Mouse (Mus musculus): ENCODE data around the gene Bsn.
A peak's percentile ranks its signal among the peaks of the same experiment; 100 is the strongest.

Bsn gene

DNA sequence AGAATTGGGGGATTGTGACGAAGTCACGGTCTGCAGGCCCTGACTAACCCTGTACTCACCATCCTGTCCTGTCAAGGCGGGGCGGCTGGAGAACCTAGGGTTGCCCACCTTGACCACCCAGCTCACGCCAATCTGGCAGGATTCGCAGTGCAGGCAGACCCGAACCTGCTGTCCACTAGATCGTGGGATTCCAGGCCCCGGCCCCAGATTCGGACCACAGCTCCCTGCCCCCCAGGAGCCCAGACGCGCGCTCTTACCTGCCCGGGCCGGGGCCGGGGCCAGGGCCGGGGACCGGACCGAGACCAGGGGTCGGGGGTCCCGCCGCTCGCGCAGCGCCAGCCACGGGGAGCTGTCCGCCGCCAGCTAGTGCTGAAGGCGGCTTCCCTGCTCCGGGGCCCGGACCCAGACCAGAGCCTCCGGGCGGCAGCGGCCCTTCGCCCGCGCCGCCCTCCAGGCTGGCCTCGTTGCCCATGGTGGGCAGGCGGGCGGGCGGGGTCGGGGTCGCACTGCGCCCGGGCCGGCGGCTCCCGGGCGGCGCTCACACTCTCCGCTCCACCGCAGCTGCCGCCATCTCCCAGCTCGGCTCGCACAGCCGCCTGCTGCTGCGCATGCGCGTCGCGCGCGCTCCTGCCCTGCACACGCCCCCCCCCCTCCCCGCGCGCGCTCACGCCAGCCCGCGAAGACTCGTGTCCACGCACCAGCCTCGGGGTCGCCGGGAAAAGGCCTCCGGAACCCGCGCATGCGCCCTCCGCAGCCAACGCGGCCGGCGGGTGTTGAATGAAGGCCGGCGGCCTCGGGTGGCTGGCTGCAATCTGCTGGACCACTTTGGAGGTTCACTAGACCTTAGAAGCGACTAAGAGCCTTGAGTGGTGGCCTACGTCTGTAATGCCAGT, at the start of gene Bsn:
Bsn (minus strand) TSS at position 598 of the 893 bp plus-strand sequence.
- peak in 1 of 2 experiments; percentile 70 for DNase-seq (ENCODE audit: low spot score in 2 of 2)

DNA sequence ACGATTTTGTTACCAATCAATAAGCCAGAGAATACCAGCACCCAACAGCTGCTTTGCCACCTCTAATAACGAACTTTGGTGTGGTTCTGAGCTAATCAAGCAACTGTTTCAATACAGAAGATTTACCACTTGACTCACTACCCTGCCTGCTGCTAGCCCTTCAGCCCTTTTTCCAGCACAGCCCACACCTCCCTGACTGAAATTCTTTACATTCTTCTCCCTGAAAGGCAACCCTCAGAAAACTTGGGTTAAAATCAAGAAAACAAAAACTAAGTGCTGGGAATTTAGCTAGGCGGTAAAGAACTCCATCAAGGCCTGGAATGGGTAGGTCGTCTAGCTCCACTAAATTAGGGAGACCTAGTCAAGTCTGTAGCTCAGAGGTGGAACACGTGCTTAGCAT, 49.8 kb upstream of the Bsn start:
- no peak for DNase-seq (ENCODE audit: low spot score in 2 of 2)

DNA sequence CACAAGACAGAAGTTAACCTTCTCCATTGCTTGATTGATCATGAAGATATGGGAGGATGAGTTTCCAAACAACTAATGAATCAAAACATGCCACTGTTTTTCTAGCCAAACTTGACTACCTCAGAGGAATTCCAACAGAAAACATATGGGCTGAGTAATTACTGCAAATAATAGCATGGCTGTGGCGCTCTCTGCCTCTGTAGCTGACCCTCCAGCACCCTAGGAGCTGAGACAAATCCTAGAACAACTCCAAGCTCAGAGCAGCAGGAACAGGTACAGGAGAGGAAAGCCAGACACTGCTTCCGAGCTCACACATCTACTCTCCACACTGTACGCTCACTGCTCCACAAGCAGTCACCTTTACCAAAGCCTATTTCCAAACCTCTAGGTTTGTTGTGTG, 48.6 kb upstream of the Bsn start:
- DNase-seq (ENCODE audit: low spot score in 2 of 2): no peak

DNA sequence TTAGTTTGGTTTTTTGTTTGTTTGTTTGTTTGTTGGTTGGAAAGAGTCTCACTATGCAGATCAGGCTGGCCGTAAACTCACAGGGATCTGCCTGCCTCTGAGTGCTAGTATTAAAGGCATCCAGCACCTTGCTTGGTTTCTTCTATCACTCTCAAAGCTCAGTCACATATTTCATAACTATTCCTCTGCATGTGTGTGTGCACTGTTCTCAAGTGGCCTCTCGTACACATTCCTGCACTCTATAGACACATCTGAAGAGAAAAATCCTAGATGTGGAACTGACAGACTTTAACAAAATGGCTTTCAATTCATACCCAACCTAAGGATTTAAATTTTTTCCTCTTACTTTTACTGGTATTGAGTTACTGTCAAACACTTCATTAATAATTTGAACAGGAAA, 48.2 kb upstream of the Bsn start:
- no peak for DNase-seq (ENCODE audit: low spot score in 2 of 2)

DNA sequence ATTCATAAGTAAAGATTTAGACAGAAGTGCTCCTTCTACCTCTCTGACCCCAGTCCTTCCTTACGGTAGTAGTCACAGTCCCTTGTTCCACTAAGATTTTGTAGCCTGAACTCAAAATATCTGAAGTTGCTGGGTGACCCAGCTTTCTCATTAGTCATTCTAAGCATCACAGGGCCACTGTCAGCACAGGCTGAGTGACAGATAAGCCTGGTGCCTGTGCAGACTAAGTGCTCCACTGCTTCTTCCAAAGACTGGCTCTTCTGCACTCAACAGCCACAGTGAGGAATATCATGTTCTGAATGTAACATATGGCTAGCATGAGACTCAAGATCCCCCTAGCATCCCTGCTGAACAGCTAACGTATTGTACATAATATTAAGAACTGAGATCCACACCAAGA, 44.5 kb upstream of the Bsn start:
- no peak for DNase-seq (ENCODE audit: low spot score in 2 of 2)

DNA sequence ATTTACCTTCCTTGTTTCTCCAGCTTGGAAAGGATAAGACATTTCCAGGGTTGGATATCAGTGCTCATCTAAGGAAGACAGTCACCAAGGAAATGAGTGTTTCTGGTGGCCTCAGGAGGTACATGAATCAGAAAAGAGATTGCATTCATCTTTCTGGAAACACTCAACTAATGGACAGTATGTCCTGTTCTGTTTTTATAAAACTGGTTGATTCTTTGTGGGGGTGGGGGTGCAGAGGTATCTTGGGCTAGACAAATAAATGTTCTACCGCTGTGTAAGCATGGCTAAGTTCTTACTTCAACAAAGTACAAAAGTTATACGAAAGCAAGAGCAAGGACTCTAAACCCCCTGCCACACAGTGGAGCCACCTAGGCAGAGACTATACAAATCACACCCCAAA, 42.7 kb upstream of the Bsn start:
- no peak for DNase-seq (ENCODE audit: low spot score in 2 of 2)

DNA sequence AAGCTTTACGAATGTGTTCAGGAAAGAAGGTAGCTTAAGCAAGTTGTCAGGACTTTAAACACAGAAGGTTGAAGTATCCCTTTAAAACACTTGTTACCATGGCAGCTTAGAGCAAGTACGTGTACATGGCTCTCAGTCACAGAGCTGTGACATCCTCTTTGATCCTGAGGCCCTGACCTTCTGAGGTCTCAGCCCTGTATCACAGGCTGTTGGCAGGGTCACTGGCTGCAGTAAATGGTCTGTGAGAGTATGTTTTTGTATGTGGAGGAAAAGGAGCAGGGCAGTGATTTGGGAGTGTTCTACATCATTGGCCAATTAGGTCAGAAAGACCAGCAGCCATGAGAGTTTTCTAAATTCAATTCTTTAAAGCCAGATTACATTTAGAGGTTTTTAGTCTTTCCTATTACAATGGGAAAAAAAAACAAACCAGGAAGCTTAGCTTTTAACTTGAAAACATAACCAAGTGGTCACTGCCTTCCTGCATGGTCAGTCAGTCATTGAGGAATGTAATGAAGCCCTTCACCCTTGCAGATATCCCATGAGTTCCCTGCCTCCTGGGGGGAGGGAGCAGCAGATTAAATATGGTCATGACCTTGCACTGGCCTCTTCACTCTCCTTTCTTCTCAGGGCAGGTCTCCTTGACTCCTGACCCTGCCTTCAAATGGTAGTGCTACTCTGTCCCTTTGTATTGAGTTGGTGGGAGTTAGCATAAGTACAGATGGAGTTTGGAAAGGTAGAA, 37.9 kb upstream of the Bsn start:
- DNase-seq (ENCODE audit: low spot score in 2 of 2): no peak

DNA sequence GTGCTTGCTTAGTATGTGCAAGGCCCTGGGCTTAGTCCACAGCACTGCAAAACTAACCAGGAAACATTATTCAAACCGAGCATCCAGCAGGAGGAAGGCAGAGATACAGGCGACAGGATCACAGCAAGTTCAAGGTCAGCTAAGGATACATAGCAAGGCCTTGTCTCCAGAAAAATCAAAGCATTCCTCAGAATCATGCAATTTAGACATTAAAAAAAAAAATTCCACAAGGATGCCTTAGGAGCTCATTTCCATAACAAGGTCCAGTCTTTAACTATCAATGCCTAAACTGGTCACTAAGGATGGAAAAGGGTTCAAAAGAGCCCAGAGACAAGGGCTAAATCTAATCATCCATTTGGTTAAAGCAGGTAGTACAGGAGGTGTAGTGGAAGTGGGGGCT, 35.0 kb upstream of the Bsn start:
- no peak for DNase-seq (ENCODE audit: low spot score in 2 of 2)

DNA sequence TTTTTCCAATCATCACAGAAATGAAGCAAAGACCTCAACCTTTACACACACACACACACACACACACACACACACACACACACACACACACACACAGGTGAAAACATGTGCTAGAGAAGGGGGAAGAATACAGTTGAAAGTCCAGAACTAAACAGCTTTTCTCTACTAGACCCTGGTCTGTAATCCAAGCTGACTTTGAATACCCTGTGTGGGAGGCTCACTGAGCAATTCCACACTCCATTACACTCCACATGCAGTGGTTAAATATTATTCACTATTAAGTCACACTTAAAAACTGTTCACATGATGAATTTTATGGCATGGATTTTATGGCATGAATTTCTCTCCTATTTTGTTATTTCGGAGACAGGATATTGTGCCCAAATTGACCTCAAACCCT, 33.4 kb upstream of the Bsn start:
- DNase-seq (ENCODE audit: low spot score in 2 of 2): no peak

DNA sequence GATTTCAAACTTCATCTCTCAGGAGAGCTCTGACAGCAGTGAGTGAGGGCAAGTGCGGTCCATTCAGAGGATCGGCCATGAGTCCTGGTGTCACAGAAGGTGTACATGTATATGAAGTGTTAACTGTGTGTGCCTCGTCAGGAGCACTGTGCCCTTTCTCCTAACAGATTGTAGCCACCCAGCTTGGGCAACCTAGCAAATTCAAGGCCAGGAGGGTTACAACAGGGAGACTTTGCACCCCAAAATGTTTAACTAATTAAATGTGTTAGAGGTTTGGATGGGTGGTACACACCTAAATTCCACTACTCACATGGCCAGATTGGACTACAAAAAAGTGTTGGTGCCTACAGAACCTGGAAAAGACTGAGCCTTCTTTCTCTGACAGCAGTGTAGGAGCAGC, 31.4 kb upstream of the Bsn start:
- DNase-seq (ENCODE audit: low spot score in 2 of 2): no peak

DNA sequence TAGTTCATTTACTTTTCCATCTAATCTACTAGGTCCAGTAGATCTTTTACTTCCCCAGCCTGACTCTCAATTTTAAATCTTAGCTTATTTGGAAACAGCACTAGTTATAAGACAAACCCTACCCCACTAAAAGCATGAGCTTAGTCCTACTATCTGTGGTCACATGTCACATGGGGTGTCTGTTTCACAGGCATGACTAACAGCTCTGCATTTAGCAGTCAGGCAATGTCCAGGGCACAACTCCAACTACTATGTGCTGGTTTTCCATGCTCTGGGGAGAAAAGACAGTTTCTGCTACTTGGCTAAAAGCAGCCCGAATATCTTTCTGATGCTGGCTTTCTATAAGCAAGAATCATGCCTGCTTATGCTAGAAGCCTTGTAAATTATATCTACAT, 30.2 kb upstream of the Bsn start:
- DNase-seq (ENCODE audit: low spot score in 2 of 2): no peak

DNA sequence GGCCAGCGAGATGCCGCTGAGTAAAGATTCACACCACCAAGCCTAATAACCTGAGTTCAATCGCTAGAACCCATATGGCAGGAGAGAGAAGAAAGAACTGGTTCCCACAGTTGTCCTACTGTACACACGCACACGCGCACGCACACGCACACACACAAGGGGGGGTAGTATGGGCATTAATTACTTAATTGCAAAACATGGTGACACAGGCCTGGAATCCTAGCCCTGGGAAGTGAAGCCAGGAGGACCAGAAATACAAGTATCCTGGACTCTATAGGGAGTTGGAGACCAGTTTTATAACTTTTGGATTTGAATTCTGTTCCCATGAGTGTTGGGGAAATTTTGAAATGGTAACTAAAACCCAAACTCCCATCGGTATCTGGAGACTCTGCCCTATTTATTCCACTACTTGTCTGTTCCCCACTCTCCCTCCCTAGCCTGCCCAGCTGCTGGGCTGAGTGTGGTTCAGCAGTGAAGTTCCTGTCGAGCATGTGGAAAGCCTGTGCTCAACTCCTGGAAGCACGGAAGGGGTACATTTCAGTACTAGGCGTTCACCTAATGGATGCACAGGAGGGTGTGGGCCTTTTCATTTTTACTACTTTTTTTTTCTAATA, 29.7 kb upstream of the Bsn start:
- DNase-seq (ENCODE audit: low spot score in 2 of 2): no peak

DNA sequence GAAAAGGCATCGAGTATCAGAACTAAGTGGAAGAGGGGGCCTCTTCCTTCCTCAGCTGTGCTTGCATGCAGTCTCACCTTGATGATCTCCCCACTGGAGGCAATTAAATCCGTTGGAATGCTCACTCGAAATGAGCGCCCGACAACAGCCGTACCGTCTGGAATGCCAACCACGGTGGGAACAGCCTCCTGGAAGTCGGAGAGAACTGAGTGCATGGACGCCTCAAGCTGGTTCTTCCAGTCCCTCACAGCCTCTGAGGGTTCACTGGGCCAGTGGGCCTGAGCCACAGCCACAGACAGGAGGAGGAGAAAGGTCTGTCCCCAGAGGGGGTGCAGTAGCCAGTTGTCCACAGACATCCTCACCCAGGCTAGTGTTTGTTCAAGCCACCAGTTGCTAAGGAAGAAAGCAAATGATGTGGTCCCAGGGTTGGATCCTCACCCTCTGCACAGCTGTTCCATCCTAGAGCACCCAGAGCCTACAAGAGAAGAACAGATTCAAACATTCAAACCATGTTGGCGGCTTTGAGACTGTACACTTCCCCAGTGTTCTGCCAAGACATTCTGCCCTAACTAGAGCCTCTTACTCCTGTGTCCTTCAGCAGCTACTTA, 27.9 kb upstream of the Bsn start:
- DNase-seq (ENCODE audit: low spot score in 2 of 2): no peak

DNA sequence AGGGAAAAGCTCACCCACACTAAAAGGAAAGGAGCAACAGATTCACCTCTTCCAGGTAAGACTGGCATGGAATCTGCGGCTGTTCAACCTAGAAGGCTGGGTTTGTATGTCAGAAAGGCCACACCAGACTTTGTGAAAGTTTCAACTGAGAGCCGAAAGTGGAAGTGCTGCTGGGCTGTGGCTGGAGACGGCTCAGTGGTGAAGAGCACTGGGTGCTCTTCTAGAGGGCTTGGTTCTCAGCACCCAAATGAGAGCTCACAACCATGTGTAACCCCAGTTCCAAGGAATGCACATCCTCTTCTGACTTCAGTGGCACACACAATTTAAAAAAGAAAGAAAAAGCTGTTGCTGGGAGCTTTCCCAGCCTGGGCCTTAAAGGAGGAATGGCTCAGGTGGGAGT, 27.2 kb upstream of the Bsn start:
- DNase-seq (ENCODE audit: low spot score in 2 of 2): no peak

DNA sequence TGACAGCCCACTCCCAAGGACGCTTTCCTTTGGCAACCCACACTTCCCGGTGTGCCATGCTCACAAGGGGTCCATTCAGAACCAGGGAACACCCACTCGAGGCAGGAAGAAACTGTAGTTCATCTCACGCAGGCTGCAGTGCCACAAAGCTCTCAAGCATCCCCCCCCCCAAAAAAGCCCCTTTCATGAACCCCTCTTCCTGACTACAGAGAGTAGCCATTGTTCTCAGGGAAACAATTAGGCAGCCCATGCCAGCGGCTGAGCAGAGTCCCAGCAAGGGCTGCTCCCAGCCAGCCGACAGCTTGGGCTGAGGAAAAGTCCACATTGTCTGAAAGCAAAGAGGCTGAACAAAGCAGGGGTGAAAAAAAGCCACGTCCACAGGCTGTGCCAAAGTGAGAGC, 22.9 kb upstream of the Bsn start:
- DNase-seq (ENCODE audit: low spot score in 2 of 2): no peak

DNA sequence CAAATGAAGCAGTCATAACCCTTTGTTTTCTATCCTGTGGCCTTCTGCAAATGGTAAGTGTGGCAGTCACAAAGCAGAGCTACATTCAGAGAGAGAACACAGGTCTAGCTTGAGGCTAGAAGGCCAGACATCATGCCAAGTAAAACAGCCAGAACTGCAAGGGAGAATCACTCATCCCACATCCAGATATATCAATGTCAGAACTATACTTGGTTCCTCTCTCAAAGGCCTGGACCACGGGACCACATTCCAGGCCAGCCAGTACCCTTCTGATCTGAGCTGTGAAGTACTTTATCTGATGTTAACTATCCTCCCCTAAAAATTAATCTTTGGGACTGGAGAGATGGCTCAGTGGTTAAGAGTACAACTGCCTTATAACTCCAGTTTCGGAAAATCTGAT, 22.2 kb upstream of the Bsn start:
- DNase-seq (ENCODE audit: low spot score in 2 of 2): no peak

DNA sequence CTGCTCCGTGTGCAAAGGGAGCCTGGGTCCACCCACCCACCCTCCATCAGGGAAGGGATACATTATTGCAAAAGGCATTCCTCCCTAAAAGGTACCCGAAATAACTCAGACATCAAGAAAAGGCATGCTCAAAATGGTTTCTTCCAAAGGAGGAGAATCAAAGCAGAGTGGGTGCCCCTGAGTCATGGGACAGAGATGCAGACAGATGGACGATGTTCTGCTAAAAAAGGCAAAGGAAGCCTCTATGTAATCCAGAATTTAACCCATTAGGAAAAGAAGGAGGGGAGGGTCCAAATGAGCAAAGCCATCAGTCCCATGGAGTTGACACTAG, 15.4 kb upstream of the Bsn start:
- no peak for DNase-seq (ENCODE audit: low spot score in 2 of 2)

DNA sequence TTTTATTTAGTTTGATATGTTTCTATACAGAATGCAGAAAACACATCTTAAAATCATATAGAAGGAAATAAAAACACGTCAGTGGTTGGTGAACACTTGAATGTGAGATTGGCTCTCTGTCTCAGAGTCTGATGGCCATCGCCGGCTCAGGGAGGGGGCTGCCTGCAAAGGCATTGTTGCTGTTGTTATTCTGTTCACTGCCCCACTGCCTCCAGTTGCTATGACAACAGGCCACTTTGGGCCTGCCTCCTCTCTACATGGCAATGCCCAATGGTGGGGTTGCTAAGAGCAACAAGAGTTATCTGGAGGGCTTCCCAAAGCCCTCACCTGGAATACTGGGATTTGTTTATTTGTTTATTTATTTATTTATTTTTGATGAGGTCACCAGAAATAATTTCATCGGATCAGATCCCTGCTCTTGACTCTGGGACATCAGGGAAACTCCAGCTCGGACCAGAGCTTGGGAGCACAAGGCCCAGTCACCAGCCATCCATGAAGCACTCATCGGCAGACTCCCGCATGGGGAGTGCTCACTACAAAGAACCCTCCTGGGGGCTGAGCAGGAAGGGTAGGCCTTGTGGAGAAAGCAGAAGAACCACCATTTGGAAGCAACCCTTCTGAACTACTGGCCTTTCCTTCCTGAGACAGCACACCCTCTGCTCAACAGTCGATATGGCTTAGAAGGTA, 14.8 kb upstream of the Bsn start:
- DNase-seq (ENCODE audit: low spot score in 2 of 2): no peak

DNA sequence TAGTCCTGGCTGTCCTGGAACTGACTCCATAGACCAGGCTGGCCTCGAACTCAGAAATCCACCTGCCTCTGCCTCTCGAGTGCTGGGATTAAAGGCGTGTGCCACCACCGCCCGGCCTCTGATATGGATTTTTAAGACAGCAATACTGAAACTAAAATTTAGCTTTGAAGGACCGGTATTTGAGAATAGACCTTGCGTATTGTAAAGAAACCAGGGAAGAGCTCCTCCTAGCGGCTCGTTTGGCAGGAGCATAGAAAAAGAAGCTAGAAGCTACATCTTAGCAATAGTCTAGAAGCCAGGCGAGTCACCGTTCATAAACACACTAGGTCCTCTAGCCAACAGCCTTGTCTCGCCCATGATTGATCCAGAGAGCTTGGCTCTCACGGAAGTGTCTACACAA, 12.8 kb upstream of the Bsn start:
- DNase-seq (ENCODE audit: low spot score in 2 of 2): peak; percentile 62 to 81

DNA sequence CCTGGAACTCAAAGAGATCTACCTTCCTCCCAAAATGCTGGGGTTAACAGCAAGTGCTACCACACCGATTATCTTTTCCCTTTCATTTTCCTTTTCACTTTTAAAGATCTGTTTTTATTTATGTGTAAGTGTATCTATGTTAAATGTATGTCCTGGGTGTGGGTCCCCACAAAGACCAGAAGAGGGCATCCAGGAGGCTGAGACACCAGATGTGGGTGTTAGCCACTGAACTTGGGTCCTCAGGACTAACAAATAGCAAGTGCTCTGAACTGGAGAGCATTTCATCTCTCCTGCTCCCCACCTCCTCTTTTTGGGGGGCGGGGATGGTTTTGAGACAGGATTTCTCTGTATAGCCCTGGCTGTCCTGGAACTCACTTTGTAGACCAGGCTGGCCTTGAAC, 12.0 kb upstream of the Bsn start:
- no peak for DNase-seq (ENCODE audit: low spot score in 2 of 2)

DNA sequence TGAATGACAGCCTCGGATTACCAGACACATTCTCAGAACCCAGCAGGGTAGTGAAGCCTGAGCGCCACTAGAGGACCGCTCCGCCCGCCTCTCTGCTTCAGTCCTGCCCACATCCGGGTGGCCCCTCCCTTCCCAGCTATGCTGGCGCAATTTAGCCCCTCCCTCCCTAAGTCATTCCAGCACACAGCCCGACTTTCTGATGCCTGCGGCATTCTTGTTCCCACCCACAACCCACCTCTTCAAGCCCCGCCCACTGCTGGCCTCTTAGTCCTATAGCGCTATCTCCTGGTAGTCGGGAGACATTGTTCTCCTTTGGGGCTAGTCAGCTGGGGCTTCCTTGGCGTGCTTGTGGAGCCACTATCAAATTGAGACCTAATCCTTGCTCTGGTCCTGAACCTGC, 11.0 kb upstream of the Bsn start:
- DNase-seq (ENCODE audit: low spot score in 2 of 2): peak; percentile 91 to 94

DNA sequence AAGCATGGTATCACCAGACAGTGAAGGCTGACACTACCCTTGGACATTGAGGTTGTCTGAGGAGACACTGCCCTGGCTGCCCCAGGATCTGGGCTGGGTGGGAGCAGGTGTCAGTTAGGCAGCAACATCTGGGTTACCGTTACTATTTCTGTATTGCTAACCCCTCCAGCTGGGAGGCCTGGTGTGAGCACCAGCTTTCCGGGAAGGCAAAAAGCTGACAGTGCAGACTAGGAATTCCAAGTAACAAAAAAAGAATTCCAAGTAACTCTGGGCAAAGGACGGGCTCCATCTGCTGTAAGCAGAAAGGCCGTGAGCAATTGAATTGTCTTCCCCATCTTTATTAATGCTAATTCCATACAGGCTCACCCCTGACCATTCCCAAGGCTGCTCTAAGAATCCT, 8.4 kb upstream of the Bsn start:
- DNase-seq (ENCODE audit: low spot score in 2 of 2): no peak
